Mouse (Mus musculus): Measurements from ENCODE around the gene Pigk.
A peak's percentile ranks its signal among the peaks of the same experiment; 100 is the strongest.
"Not testable (repeated sequence)": the region's sequence is repeated elsewhere in the genome, so short reads cannot be mapped to it uniquely, and the experiment has no call there.

Gene Pigk

GRCm38 (mm10) chr3:152764516-152765312, 50.8 kb downstream of the Pigk start:
- DNase-seq (ENCODE audit: low spot score in 2 of 2) = no peak

- no peak for DNase-seq (ENCODE audit: low spot score in 2 of 2)
These were observed 53.6 kb downstream of the Pigk start for GRCm38 (mm10) chr3:152767485-152767884.

- DNase-seq (ENCODE audit: low spot score in 2 of 2) = no peak
These were observed 56.2 kb downstream of the Pigk start for GRCm38 (mm10) chr3:152770056-152770455.

- no peak for DNase-seq (ENCODE audit: low spot score in 2 of 2)
These were observed 62.5 kb downstream of the Pigk start for GRCm38 (mm10) chr3:152776363-152776762.

GRCm38 (mm10) chr3:152776872-152777540, 63.1 kb downstream of the Pigk start:
- no peak for DNase-seq (ENCODE audit: low spot score in 2 of 2)

- no peak for DNase-seq (ENCODE audit: low spot score in 2 of 2)
These were observed 65.9 kb downstream of the Pigk start for GRCm38 (mm10) chr3:152779819-152780218.

- peak; percentile 28 to 64 for DNase-seq (ENCODE audit: low spot score in 2 of 2)
These were observed 69.9 kb downstream of the Pigk start for GRCm38 (mm10) chr3:152783792-152784191.

GRCm38 (mm10) chr3:152784353-152784752, 70.5 kb downstream of the Pigk start:
- DNase-seq (ENCODE audit: low spot score in 2 of 2) = not testable (repeated sequence)

GRCm38 (mm10) chr3:152788301-152788953, 74.5 kb downstream of the Pigk start:
- DNase-seq (ENCODE audit: low spot score in 2 of 2) = not testable (repeated sequence)

- no peak for DNase-seq (ENCODE audit: low spot score in 2 of 2)
These were observed 78.7 kb downstream of the Pigk start for GRCm38 (mm10) chr3:152792601-152793000.

GRCm38 (mm10) chr3:152793006-152793405, 79.1 kb downstream of the Pigk start:
- DNase-seq (ENCODE audit: low spot score in 2 of 2) = no peak

GRCm38 (mm10) chr3:152796216-152796615, 82.3 kb downstream of the Pigk start:
- no peak for DNase-seq (ENCODE audit: low spot score in 2 of 2)

- DNase-seq (ENCODE audit: low spot score in 2 of 2) = no peak
These were observed 83.5 kb downstream of the Pigk start for GRCm38 (mm10) chr3:152797354-152797753.

- DNase-seq (ENCODE audit: low spot score in 2 of 2) = no peak
These were observed 86.0 kb downstream of the Pigk start for GRCm38 (mm10) chr3:152799738-152800431.

GRCm38 (mm10) chr3:152813905-152814304, 100.0 kb downstream of the Pigk start:
- no peak for DNase-seq (ENCODE audit: low spot score in 2 of 2)

GRCm38 (mm10) chr3:152815110-152815509, 101.2 kb downstream of the Pigk start:
- DNase-seq (ENCODE audit: low spot score in 2 of 2) = no peak

- DNase-seq (ENCODE audit: low spot score in 2 of 2) = no peak
These were observed 106.5 kb downstream of the Pigk start for GRCm38 (mm10) chr3:152820406-152820805.

GRCm38 (mm10) chr3:152821202-152821601, 107.3 kb downstream of the Pigk start:
- DNase-seq (ENCODE audit: low spot score in 2 of 2) = peak; percentile 6 to 9

GRCm38 (mm10) chr3:152831377-152831776, 117.5 kb downstream of the Pigk start:
- no peak for DNase-seq (ENCODE audit: low spot score in 2 of 2)

- no peak for DNase-seq (ENCODE audit: low spot score in 2 of 2)
These were observed 118.1 kb downstream of the Pigk start for GRCm38 (mm10) chr3:152831974-152832373.

GRCm38 (mm10) chr3:152832436-152832835, 118.5 kb downstream of the Pigk start:
- DNase-seq (ENCODE audit: low spot score in 2 of 2) = no peak

GRCm38 (mm10) chr3:152837407-152837806, 123.5 kb downstream of the Pigk start:
- DNase-seq (ENCODE audit: low spot score in 2 of 2) = no peak
